Mouse (Mus musculus) monocyte, adult 5-6 weeks (primary cell): ENCODE results near the gene Cisd1. TPM values are rescaled to one million over a fixed set of nuclear protein-coding genes. Genes with fewer than 3 reads are reported as not detected.

Experiments used
- ATAC-seq: fragments of 153-309, 156-312 bp; replicated peaks from 2 replicates; pipeline ENCODE4 v1.8.0; 2017; ENCODE audit warnings: mild to moderate bottlenecking; ENCODE audit not compliant: low TSS enrichment, insufficient number of reproducible peaks, severe bottlenecking, poor library complexity, low FRiP score
- total RNA-seq: library from RNA; stranded (forward); fragments of 200-1000, 200-491, 200-594 nt; gene quantifications from 3 replicates; pipeline ENCODE4 v1.2.3, GENCODE M21; 2017

Gene Cisd1
- total RNA-seq, 1 experiment from 2014 or later, result 7.3 TPM

DNA sequence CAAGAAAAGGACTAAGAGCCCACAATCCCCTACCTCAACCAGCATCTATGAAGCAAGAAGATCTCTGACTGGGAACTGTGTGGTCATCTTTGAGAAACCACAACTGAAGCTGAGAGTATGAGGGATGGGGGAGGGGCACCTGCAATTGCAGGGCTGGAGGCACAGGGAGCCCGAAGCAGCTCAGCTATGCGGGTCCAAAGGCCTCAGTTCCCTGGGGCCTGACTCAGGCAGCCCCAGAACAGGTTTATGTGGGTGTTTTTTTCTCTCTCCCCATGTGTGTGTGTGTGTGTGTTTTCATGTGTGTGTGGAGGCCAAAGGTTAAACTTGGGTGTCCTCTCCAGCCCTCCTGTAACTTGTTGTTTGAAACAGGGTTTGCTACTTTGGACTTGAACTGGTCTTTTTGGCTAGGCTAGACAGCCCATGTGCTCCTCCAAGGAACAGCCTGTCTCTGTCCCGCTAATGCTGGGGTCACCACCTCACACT, 53.5 kb downstream of the Cisd1 start:
- no peak for ATAC-seq

DNA sequence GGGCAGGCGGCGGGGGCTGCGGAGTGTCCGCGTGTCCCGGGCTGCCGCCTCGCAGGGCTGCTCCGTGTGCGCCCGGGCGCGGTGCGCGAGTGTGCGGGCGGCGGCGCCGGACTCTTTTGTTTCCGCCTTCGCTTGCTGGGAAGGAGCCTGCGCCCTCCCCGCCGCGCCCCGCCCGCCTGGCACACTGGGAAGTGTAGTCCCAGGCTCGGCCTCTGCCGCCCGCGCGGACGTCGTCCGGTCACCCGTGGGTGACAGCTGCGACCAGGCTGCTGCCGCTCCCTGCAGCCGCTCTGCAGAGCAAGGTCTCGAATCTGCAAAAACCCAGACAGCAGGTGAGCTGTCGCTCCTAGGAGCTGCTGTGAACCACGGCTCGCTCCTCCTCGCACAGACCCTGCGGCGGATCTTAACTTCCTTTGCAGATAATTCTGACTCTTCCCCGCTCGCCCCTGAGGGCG, 59.6 kb downstream of the Cisd1 start, which contains the start of gene Ube2d1:
Gene Ube2d1 (minus strand): TSS at position 137 of the 455 bp plus-strand sequence.
- peak; percentile 73 for ATAC-seq

GRCm38 (mm10) chr10:71284511-71285125, 60.1 kb downstream of the Cisd1 start:
- ATAC-seq, result no peak; the same call in 1 of the 2 replicates

GRCm38 (mm10) chr10:71284131-71284510, 60.6 kb downstream of the Cisd1 start:
- no peak for ATAC-seq

Other genes with a start within 250 kb of the Cisd1 start
- gene Bicc1, start 185.3 kb downstream of the Cisd1 start, total RNA-seq, result not detected in 3 replicates
- gene Tfam, start 106.7 kb downstream of the Cisd1 start, total RNA-seq, result 75.9 to 134 TPM (median 89.0 TPM) in 3 replicates
- 19.4 to 37.4 TPM (median 31.1 TPM) in 3 replicates for gene Ube2d1, start 59.7 kb downstream of the Cisd1 start, total RNA-seq
- 30.9 to 36.9 TPM (median 31.1 TPM) in 3 replicates for gene Ipmk, start 2.8 kb upstream of the Cisd1 start, total RNA-seq